Mouse (Mus musculus) liver, adult 2 months (tissue): ENCODE measurements at regions not wholly inside any gene's neighbourhood (a gene's known extent, or its start where the extent isn't known, plus 50 kb on each side); places are given as distances from the start of the nearest gene placed in this dataset.

Source experiments
- CTCF ChIP-seq: fragments of 200-500 bp; IDR thresholded peaks from 2 replicates; pipeline ENCODE4 v1.5.1; 2011; ENCODE audit warnings: low read depth, low read length, control low read depth
- POLR2A ChIP-seq: fragments of 200-500 bp; IDR thresholded peaks from 2 replicates; pipeline ENCODE4 v1.6.1; 2011; ENCODE audit warnings: low read length, control low read depth; ENCODE audit not compliant: insufficient read depth; ENCODE audit errors: extremely low read depth

DNA sequence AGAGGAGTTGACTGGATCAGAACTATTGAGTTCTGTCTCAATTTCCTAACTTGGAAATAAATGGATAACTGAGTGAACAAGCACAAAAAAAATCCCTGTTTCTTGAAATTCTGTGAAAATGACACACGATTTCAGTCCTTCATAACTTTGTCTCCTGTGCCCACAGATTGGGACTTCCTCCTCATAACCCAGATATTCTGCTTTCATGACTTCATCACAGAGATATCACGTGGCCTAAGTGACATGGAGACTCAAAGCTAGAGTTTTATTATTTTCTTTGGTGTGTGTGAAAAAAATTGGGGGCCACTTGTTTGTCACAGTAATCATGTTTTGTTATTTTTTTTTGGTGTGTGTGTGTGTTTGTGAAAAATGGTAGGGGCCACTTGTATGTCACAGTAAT is 160.8 kb downstream of the Olfr164 start:
- TF ChIP-seq POLR2A = no peak
- no peak for TF ChIP-seq CTCF
